Mouse (Mus musculus) thymus, postnatal 36 days (tissue): ENCODE measurements around the gene Cfap45.

Experiments used
- DNase-seq, 2 experiments: peaks; one replicate each; pipeline ENCODE4 v3.0.0; 2022; ENCODE audit warnings: mixed read lengths in 2 of 2

The Cfap45 gene

GRCm38 (mm10) chr1:172563465-172563828 lies 42.8 kb downstream of the Cfap45 start:
- no peak for DNase-seq

DNA sequence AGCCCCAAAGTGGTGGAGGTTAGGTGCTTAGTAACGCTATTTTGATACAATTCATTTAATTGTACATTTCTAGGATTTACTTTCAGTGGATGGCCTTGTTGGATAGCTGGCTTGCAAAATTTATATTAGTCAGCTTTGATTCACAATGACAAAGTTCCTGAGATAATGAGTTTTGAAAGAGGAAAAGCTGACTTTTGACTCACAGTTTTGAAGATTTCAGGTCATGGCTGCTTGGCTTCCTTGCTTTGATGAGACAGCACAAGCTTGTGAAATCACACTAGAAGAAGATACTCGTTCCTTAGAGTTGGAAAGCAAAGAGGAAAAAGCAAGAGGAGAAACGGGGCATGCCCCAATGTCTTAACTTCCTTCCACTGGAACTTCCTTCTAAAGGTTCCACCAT lies 45.5 kb downstream of the Cfap45 start:
- no peak for DNase-seq

GRCm38 (mm10) chr1:172567758-172568157 lies 47.2 kb downstream of the Cfap45 start:
- no peak for DNase-seq

DNA sequence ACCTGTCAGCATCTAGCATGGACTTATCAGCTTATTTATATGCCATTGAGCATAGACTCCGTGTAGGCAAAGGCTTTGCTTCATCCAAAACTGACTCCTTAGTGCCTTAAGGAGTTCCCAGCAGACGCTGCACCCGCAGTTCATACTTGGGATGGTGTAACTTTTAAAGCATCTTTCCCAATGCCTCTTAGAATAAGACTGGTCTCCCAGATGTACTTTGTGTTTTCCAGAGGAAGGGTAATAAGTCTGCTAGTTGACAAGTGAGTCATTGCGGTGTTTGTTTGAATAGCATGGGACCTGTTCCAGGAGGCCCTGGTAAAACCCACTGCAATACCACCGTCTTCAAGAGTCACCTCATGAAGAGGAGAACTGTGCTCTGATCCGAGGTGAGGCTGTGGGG lies 59.5 kb downstream of the Cfap45 start:
- no peak for DNase-seq

- no peak for DNase-seq
These were observed 61.8 kb downstream of the Cfap45 start for GRCm38 (mm10) chr1:172582436-172582835.

GRCm38 (mm10) chr1:172584271-172584670 lies 63.7 kb downstream of the Cfap45 start:
- DNase-seq, result no peak

GRCm38 (mm10) chr1:172585026-172585425 lies 64.4 kb downstream of the Cfap45 start:
- no peak for DNase-seq

- DNase-seq, result no peak
These were observed 65.3 kb downstream of the Cfap45 start for GRCm38 (mm10) chr1:172585612-172586567.

GRCm38 (mm10) chr1:172590385-172590784 lies 69.8 kb downstream of the Cfap45 start, which contains the start of gene Slamf8:
Gene Slamf8, minus strand, starts transcription at chr1:172590568.
- DNase-seq, result no peak

DNA sequence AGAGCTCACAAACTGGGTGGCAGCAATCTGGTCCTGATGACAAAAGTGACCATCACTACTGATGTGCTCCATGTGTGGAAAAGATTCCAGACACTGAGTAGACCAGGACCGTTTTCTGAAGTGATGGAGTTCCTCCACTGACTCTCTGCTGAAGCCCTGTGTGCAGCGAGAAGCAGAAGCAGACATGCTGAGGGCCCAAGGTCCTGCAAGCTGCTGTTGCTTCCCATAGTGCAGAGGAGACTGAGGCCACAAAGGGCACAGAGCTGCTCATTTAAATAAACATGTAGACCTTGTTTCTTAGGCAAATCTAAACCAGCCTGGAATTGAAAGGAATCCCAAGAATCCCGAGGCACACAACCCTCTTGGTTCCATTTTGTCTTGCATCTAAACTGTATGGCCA lies 72.7 kb downstream of the Cfap45 start:
- DNase-seq, result no peak

DNA sequence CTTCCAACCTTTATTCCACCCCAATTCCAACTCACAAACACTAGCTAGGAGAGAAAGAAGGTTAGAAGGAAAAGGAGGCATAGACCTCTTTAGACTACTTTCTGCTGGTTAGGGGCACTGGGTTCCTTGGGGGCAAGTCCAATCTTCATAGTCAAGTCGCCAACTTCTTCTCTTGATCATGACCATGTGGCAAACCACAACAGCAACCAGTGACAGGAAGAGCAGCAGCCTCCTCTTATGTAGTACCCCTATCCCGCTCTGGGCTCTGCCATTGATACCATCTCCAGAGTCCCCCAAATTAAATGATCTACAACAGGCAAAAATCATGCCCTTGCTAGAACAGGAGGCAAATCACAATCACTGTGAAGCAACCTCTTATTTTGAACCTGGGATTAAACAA lies 73.4 kb downstream of the Cfap45 start:
- DNase-seq, result no peak

DNA sequence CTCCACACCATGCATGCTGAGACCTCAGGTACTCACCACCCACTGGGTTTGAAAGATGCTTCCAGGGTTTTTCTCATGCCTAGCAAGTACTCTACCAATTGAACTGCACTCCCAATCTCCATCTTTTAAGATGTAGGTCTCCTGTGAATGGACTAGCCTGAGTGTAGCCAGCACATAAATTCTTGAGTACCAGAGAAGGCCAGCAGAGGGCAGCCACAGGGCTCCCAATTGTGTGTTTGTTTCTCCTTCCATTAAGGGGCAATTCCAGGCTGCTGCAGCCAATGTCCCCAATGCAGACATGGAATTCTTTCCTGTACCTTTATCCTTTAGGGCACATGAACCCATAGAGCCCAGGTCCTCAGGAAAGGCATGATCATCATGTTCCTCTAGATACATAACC lies 73.9 kb downstream of the Cfap45 start:
- DNase-seq, result no peak
